Comparison of ENCODE assay signal across 21 mouse cellular contexts in genomic region chr5:99826861-99827260, GRCm38 (mm10).
DNase-seq lines count a peak whose midpoint lies in the region; TF ChIP-seq lines count a peak whose summit lies in the region.
"Had no signal": no experiment of that assay in that cellular context is flagged by ENCODE, and none has a peak within 500 bp of the region (broad histone marks: within the 10 kb centered on the region; RNA-seq: fewer than 3 reads in every experiment).

No protein-coding gene starts in this region.

- in situ Hi-C loops in ES-E14 (cut with MboI; ENCODE audit: low sequenced_read_pairs in 2 of 2, unreplicated experiment in 2 of 2): no loop called here

- no peak overlapping the region for H3K27ac ChIP-seq in heart, embryonic 10.5 days
- H3K27ac ChIP-seq in ES-E14 (ENCODE audit: insufficient read depth, low read depth, low read length, poor library complexity, severe bottlenecking): no peak overlapping the region
- H3K27ac ChIP-seq: embryonic facial prominence, embryonic 13.5 days; embryonic facial prominence, embryonic 15.5 days; forebrain, embryonic 10.5 days; forebrain, embryonic 12.5 days had no signal

- H3K4me3 ChIP-seq in heart, embryonic 10.5 days: no peak overlapping the region
- H3K4me3 ChIP-seq in ES-E14 (ENCODE audit: insufficient read depth in 1 of 2, low read depth in 1 of 2, low read length in 2 of 2, poor library complexity in 1 of 2, severe bottlenecking in 1 of 2): no peak overlapping the region
- H3K4me3 ChIP-seq: embryonic facial prominence, embryonic 13.5 days; embryonic facial prominence, embryonic 15.5 days; erythroblast, embryonic 14.5 days; forebrain, embryonic 10.5 days; forebrain, embryonic 12.5 days had no signal

- no peak overlapping the region for H3K9ac ChIP-seq in ES-E14 (ENCODE audit: insufficient read depth, low read depth, low read length, poor library complexity, severe bottlenecking)
- H3K9ac ChIP-seq: embryonic facial prominence, embryonic 13.5 days; embryonic facial prominence, embryonic 15.5 days; forebrain, embryonic 12.5 days had no signal

- H3K9me3 ChIP-seq in heart, embryonic 10.5 days: no peaks in the 10 kb centered on the region
- no peaks in the 10 kb centered on the region for H3K9me3 ChIP-seq in ES-E14 (ENCODE audit: control insufficient read depth, insufficient read depth, low read depth, low read length)
- H3K9me3 ChIP-seq: embryonic facial prominence, embryonic 13.5 days; embryonic facial prominence, embryonic 15.5 days; forebrain, embryonic 10.5 days; forebrain, embryonic 12.5 days had no signal

- DNase-seq in heart, embryonic 10.5 days (ENCODE audit: low spot score): peak; percentile 30
- DNase-seq in heart, adult 8-10 months (ENCODE audit: low spot score): no peak
- DNase-seq in ES-CJ7 (ENCODE audit: low read depth, low spot score): peak; percentile 68
- peak; percentile 34 for DNase-seq in ES-E14 (ENCODE audit: low read depth, low spot score)
- DNase-seq in ZHBTc4 (ENCODE audit: low read depth, low spot score): peak; percentile 64
- no peak for DNase-seq in ovary, postnatal 10 days (ENCODE audit: low spot score)
- no peak for DNase-seq in layer of hippocampus, postnatal 36 days
- DNase-seq: adrenal gland, adult 2 months; adrenal gland, postnatal 10 days; adrenal gland, postnatal 25 days; cerebellum, adult 11 months; cerebellum, adult 18-20 months; cerebellum, adult 8-10 months; cerebellum, adult 9-11 months; cerebellum, postnatal 14 days; cerebellum, postnatal 36 days had no signal

- H3K36me3 ChIP-seq in heart, embryonic 10.5 days: no peaks in the 10 kb centered on the region
- H3K36me3 ChIP-seq in ES-E14 (ENCODE audit: control insufficient read depth, insufficient read depth, low read length, poor library complexity, severe bottlenecking): no peaks in the 10 kb centered on the region
- H3K36me3 ChIP-seq: embryonic facial prominence, embryonic 13.5 days; embryonic facial prominence, embryonic 15.5 days; forebrain, embryonic 10.5 days; forebrain, embryonic 12.5 days had no signal

- H3K27me3 ChIP-seq in heart, embryonic 10.5 days (ENCODE audit: insufficient read depth, poor library complexity, severe bottlenecking): no peaks in the 10 kb centered on the region
- H3K27me3 ChIP-seq: embryonic facial prominence, embryonic 13.5 days; embryonic facial prominence, embryonic 15.5 days had no signal

- 77% methylated on average over 6 of the region's 6 CpGs for WGBS in heart, embryonic 10.5 days

- H3K4me1 ChIP-seq in heart, embryonic 10.5 days: peaks cover 16% of the 10 kb centered on the region
- 0 out of 4 replicates have a peak, but pooled peaks cover 0 to 5% of the 10 kb centered on the region in 2 experiments for H3K4me1 ChIP-seq in ES-E14 (ENCODE audit: control insufficient read depth in 2 of 2, insufficient read depth in 2 of 2, low read length in 2 of 2, poor library complexity in 1 of 2)
- H3K4me1 ChIP-seq: embryonic facial prominence, embryonic 15.5 days had no signal

TF ChIP-seq in ES-E14, 5 proteins besides CTCF, POLR2A, EP300 and RAD21:
- TF ChIP-seq ZC3H11A (IDR thresholded peaks at IDR 0.05; ENCODE audit: borderline replicate concordance, low read depth, low read length): no peak
- no peak for TF ChIP-seq CHD2 (IDR thresholded peaks at IDR 0.05; ENCODE audit: low read depth, low read length)
- no peak for TF ChIP-seq HCFC1 (IDR thresholded peaks at IDR 0.05; ENCODE audit: borderline replicate concordance, insufficient read depth, low read length)
- TF ChIP-seq MAFK (IDR thresholded peaks at IDR 0.05; ENCODE audit: insufficient read depth, low read depth, low read length): no peak
- no peak for TF ChIP-seq ZNF384 (IDR thresholded peaks at IDR 0.05; ENCODE audit: low read depth, low read length)

Comparison
In these comparisons a context has a peak if more than half of its experiments do, and no peak if none do; other contexts are left out.
1. DNase-seq: peak in heart, embryonic 10.5 days (single experiment), ES-CJ7 (single experiment), ES-E14 (single experiment) and ZHBTc4 (single experiment); none in heart, adult 8-10 months (single experiment), ovary, postnatal 10 days (single experiment) and layer of hippocampus, postnatal 36 days (0 of 2).